1 mouse cellular context compared by ENCODE assay signal in the genomic region with DNA sequence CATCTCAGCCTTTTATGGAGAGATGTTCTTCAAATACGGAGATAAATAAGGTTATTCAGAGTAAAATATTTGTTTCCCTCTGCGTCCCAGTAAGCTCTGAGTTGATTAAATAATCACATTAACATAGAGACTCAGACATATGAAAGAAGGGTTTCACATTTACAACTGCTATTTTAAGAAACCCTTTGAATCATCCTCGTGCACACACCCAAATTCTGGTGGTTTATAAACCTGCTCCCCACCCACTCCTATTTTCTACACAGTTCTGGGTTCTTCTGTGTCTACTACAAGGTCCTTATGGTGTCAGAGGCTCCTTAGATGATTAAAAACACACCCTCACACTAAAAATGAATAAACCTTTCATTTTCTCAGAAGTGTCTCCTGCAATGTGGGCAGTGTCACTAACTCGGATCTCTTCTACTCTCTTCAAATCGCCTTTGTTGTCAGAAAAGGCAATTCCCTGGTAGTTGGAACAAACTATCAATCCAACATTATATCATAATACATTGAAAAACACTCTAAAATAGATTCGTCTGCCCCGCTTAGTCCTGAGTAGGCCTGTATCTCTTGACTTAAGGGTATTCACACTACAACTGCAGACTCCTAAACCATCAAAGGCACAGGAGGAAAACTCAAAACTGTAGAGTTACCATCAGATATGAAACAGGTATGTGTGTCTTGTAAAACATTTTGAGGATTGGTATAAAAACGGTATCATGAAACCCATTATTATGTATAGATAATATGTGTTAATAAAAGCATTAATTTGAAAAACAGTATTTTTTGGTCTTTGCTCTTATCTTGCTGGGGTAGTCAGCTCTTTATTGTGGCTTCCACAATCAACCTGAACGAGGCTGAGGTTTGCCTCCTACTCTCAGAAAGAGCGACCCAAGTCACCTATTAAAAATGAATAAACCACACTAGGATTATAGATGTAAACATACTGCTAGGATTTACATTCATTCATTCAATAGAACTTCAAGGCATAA.
A peak's percentile ranks its signal among the peaks of the same experiment; 100 is the strongest.
TF ChIP-seq lines count a peak whose summit lies in the region.

No protein-coding gene starts in this region.

TF ChIP-seq in MEL, 35 proteins besides CTCF, POLR2A, EP300 and RAD21 (continued from another document):
- TF ChIP-seq NELFE (IDR thresholded peaks at IDR 0.05; ENCODE audit: low read depth, low read length) (0 out of 2 replicates have a peak, but pooled peaks have one; percentile 32), SIN3A (IDR thresholded peaks at IDR 0.05; ENCODE audit: low read length) (peak; percentile 73), ETS1 (IDR thresholded peaks at IDR 0.05; ENCODE audit: low read depth, low read length) (peak; percentile 81)
